Mouse (Mus musculus) kidney, adult 2 months (tissue): ENCODE data around the gene Ldoc1. TPM values are rescaled to one million over a fixed set of nuclear protein-coding genes. Genes with fewer than 3 reads are reported as not detected.

Source experiments
- DNase-seq: peaks from one replicate; pipeline ENCODE4 v3.0.0; 2021
- H3K27ac ChIP-seq: fragments of 200-500 bp; 2 replicates; pipeline ENCODE4 v1.5.1; 2012; ENCODE audit warnings: low read depth, low read length, control low read depth, inconsistent platforms; ENCODE audit not compliant: insufficient read depth
- H3K27me3 ChIP-seq: fragments of 200-500 bp; replicated peaks from 2 replicates; pipeline ENCODE4 v1.6.1; 2012; ENCODE audit warnings: mild to moderate bottlenecking, moderate library complexity, low read length, inconsistent platforms; ENCODE audit not compliant: control insufficient read depth, insufficient read depth
- H3K36me3 ChIP-seq: fragments of 200-500 bp; 2 replicates; pipeline ENCODE4 v1.6.1; 2012; ENCODE audit warnings: mild to moderate bottlenecking, moderate library complexity, low read length, inconsistent platforms; ENCODE audit not compliant: control insufficient read depth, insufficient read depth
- H3K4me1 ChIP-seq: fragments of 200-500 bp; 2 replicates; pipeline ENCODE4 v1.6.1; 2011; ENCODE audit warnings: low read length; ENCODE audit not compliant: control insufficient read depth, insufficient read depth
- H3K4me3 ChIP-seq: fragments of 200-500 bp; 2 replicates; pipeline ENCODE4 v1.5.1; 2011; ENCODE audit warnings: mild to moderate bottlenecking, low read depth, low read length, control low read depth; ENCODE audit not compliant: insufficient read depth
- CTCF ChIP-seq: fragments of 200-500 bp; conservative IDR thresholded peaks from 2 replicates; pipeline ENCODE4 v1.5.1; 2011; ENCODE audit warnings: low read depth, mild to moderate bottlenecking, control low read depth, low read length, moderate library complexity, mixed read lengths; ENCODE audit not compliant: insufficient read depth, insufficient read length
- POLR2A ChIP-seq: fragments of 200-500 bp; IDR thresholded peaks from one replicate; pipeline ENCODE4 v1.6.1; 2011; ENCODE audit warnings: low read depth, low read length, control low read depth
- WGBS: fragments of 180-500 bp; shearing (Covaris S2); methylation state at CpG from one replicate; pipeline ENCODE4 v1.1.7; 2018; 5-methylcytosine and 5-hydroxymethylcytosine counted together
- polyA plus RNA-seq: library from polyadenylated mRNA; depleted of rRNA; stranded (reverse); fragments of >200 nt; gene quantifications from 2 replicates; pipeline ENCODE4 v1.2.3, GENCODE M21; 2012; rRNA removed

The Ldoc1 gene
- not detected in 2 replicates for polyA plus RNA-seq

DNA sequence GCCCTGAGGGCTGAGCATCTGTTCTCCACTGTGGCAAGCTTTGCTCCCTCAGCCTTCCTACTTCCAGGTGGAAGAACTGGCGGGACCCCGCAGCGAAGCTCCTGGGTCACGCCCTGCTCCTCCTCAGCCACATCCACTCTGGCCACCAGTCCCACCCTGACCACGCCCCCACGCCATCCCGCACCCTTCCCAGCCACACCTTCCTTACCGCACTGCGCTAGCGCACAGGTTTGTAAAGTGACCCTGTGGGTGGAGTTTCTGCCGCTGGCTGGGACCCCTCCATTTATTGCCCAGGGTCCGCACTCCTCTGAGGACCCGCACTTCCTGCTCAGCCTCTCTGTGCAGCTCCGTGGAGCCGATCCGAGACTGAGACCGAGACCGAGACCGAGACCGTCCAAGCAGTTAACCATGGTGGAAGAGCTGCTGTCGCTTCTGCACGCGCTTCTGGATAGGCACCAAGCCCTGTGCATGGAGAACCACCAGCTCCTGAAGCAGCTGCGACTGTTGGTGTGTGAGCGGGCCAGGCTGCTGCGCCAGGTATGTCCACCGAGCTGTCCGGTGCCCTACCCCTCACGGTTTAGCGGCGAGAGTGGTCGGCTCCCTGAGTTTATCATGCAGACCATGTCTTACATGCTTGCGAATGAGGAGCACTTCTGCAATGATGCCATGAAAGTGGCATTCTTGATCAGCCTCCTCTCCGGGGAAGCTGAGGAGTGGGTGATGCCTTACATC lies at the start of gene Ldoc1:
Ldoc1 (plus strand) TSS at position 196 of the 732 bp plus-strand sequence.
- DNase-seq, result no peak
- no peak for TF ChIP-seq CTCF
- no peak for TF ChIP-seq POLR2A
- WGBS, result 24% methylated on average over 34 of the region's 34 CpGs
- no peak within 1 kb of the TSS for H3K27ac ChIP-seq
- H3K27me3 ChIP-seq, result no peaks in the 10 kb centered on the region
- H3K4me1 ChIP-seq, result no peaks in the 10 kb centered on the region
- no peak within 1 kb of the TSS for H3K4me3 ChIP-seq
- H3K36me3 ChIP-seq, result no peaks in the 10 kb centered on the region

- no peak for TF ChIP-seq CTCF
- no peak for TF ChIP-seq POLR2A
- H3K36me3 ChIP-seq, result no peaks in the 10 kb centered on the region
- no peaks in the 10 kb centered on the region for H3K27me3 ChIP-seq
- H3K4me1 ChIP-seq, result no peaks in the 10 kb centered on the region
- H3K27ac ChIP-seq, result no peak overlapping the region
- no peak overlapping the region for H3K4me3 ChIP-seq
- no peak for DNase-seq
- WGBS, result 83% methylated on average over 6 of the region's 7 CpGs
Measured at GRCm38 (mm10) chrX:61710131-61710530, 834 bp downstream of the Ldoc1 start.

- H3K27ac ChIP-seq, result no peak overlapping the region
- no peak for DNase-seq
- 21% methylated on average over 12 of the region's 12 CpGs for WGBS
- H3K4me1 ChIP-seq, result no peaks in the 10 kb centered on the region
- H3K27me3 ChIP-seq, result no peaks in the 10 kb centered on the region
- H3K36me3 ChIP-seq, result no peaks in the 10 kb centered on the region
- TF ChIP-seq POLR2A, result no peak
- no peak for TF ChIP-seq CTCF
- H3K4me3 ChIP-seq, result no peak overlapping the region
Measured at GRCm38 (mm10) chrX:61722281-61723028, 13.2 kb downstream of the Ldoc1 start.

DNA sequence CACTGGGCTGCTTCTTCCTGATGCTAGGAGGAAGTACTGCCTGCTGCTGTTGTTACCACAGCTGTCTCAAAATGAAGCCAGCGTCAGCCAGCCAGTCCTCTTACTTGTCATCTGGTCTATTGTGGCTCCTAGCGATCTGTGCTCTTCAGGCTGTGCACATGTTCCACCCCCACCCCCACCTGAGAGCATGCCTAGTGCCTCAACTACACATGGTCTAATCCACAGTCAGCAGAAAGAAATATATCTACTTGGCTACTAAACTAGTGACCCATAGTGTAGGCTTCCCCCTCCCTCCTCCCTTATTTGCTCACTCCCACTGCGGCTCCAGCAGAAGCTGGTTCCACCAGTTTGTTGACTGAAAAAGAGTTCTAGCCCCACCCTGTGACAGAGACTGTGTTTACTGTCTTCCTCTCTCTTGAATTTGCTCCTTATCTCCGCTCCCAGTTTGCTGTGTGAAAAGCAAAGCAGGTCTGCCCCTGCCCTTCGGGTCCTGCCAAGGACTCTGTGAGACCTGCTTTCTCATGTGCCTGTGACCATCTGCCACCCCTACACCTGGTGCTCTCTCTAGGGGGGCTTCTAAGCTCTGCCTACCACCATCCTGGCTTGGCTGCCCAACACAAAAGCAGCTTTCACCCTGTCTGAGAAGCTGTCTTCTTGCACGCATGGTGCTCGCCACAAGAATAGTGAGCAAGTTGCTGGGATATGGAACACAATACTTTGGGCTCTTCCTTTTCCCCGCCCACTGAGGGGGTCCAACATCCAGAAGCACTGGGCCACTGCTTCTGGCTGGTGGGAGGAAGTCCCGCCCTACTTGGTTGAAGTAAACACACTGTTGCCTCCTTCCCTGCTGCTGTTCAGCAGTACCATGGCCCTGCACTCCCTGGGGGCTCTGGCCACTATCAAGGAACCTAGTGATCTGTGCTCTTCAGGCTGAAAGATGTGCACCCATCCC lies 14.0 kb downstream of the Ldoc1 start:
- no peak overlapping the region for H3K27ac ChIP-seq
- DNase-seq, result no peak
- 36% methylated on average over 9 of the region's 9 CpGs for WGBS
- H3K36me3 ChIP-seq, result no peaks in the 10 kb centered on the region
- H3K4me3 ChIP-seq, result no peak overlapping the region
- TF ChIP-seq CTCF (no peak), POLR2A (no peak)
- H3K4me1 ChIP-seq, result no peaks in the 10 kb centered on the region
- no peaks in the 10 kb centered on the region for H3K27me3 ChIP-seq

DNA sequence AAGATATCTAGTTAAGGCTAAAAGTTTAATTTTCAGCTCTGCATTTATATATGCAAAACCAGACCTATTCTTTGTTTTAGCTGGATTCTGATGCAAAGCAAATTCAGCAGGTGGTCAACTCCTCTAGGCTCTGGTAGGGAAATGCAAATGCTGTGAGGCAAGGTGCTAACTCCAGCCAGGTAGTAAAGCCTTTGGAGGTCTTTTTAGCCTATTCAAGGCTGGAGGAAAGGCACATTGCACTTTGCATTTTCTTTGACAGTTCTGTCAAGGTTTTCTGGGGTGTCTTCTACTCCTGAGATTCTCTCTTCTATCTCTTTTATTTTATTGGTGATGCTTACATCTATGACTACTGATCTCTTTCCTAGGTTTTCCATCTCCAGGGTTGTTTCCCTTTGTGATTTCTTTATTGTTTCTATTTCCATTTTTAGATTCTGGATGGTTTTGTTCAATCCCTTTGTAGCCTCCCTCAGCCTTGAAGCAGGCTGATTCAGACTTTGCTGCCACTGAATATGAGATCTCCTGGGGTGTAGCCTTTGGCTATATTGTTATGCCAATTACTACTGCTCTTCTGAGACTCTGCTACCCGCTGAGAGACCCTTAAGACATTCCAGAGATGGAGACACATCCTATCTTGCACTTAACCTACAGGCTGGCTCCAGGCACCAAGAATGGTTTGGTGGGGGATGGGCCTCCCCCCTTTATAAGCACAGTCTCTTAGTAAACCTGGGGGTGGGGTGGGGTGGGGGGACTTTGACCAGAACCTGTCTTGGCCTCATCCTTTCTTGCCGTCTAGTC lies 18.4 kb downstream of the Ldoc1 start:
- 43% methylated on average over 2 of the region's 2 CpGs for WGBS
- Histone ChIP-seq H3K4me3 (no peak overlapping the region), H3K27ac (no peak overlapping the region), H3K4me1 (no peaks in the 10 kb centered on the region), H3K27me3 (no peaks in the 10 kb centered on the region), H3K36me3 (no peaks in the 10 kb centered on the region)
- TF ChIP-seq POLR2A (no peak), CTCF (no peak)
- no peak for DNase-seq
